Mouse (Mus musculus) liver, adult 2 months (tissue): ENCODE data around the gene Cdkn2b. TPM values are rescaled to one million over a fixed set of nuclear protein-coding genes. Genes with fewer than 3 reads are reported as not detected.

Source experiments
- DNase-seq: peaks from one replicate; pipeline ENCODE4 v3.0.0-alpha.2; 2011; ENCODE audit warnings: low read depth, low spot score; ENCODE audit errors: extremely low read depth
- H3K27ac ChIP-seq: fragments of 200-500 bp; replicated peaks from 2 replicates; pipeline ENCODE4 v1.5.1; 2012; ENCODE audit warnings: low read depth, mild to moderate bottlenecking, control low read depth, inconsistent platforms, low read length; ENCODE audit not compliant: insufficient read depth
- H3K27me3 ChIP-seq: fragments of 200-500 bp; 2 replicates; pipeline ENCODE4 v1.6.1; 2012; ENCODE audit warnings: mild to moderate bottlenecking, moderate library complexity, low read length, inconsistent platforms; ENCODE audit not compliant: control insufficient read depth, insufficient read depth
- H3K36me3 ChIP-seq: fragments of 200-500 bp; 2 replicates; pipeline ENCODE4 v1.6.1; 2012; ENCODE audit warnings: low read length, inconsistent platforms; ENCODE audit not compliant: control insufficient read depth, insufficient read depth
- H3K4me1 ChIP-seq: fragments of 200-500 bp; 2 replicates; pipeline ENCODE4 v1.6.1; 2011; ENCODE audit warnings: low read length; ENCODE audit not compliant: control insufficient read depth, insufficient read depth
- H3K4me3 ChIP-seq: fragments of 200-500 bp; 2 replicates; pipeline ENCODE4 v1.5.1; 2011; ENCODE audit warnings: low read depth, mild to moderate bottlenecking, control low read depth, low read length, moderate library complexity; ENCODE audit not compliant: insufficient read depth
- H3K79me2 ChIP-seq: fragments of 200-500 bp; 2 replicates; pipeline ENCODE4 v1.6.1; 2012; ENCODE audit warnings: inconsistent platforms, mild to moderate bottlenecking, low read length, moderate library complexity; ENCODE audit not compliant: control insufficient read depth, insufficient read depth
- H3K9ac ChIP-seq: fragments of 200-500 bp; 2 replicates; pipeline ENCODE4 v1.6.1; 2012; ENCODE audit warnings: low read depth, mild to moderate bottlenecking, control low read depth, inconsistent platforms, low read length
- CTCF ChIP-seq: fragments of 200-500 bp; IDR thresholded peaks from 2 replicates; pipeline ENCODE4 v1.5.1; 2011; ENCODE audit warnings: low read depth, low read length, control low read depth
- POLR2A ChIP-seq: fragments of 200-500 bp; IDR thresholded peaks from 2 replicates; pipeline ENCODE4 v1.6.1; 2011; ENCODE audit warnings: low read length, control low read depth; ENCODE audit not compliant: insufficient read depth; ENCODE audit errors: extremely low read depth
- WGBS: fragments of 180-500 bp; shearing (Covaris S2); methylation state at CpG from one replicate; pipeline ENCODE4 v1.1.7; 2018; 5-methylcytosine and 5-hydroxymethylcytosine counted together
- polyA plus RNA-seq: library from polyadenylated mRNA; depleted of rRNA; stranded (reverse); fragments of >200 nt; gene quantifications from 2 replicates; pipeline ENCODE4 v1.2.3, GENCODE M21; 2012
- total RNA-seq: library from RNA; depleted of rRNA; stranded (reverse); fragments of >200 nt; gene quantifications from 2 replicates; pipeline ENCODE4 v1.2.3, GENCODE M21; 2014

Cdkn2b gene
- total and polyA plus RNA-seq, 2 experiments: 0.13 to 0.18 TPM

GRCm38 (mm10) chr4:89306798-89307365, 4.0 kb downstream of the Cdkn2b start:
- Histone ChIP-seq H3K9ac (no peak overlapping the region), H3K4me1 (peaks cover 2% of the 10 kb centered on the region; the same call in 1 of the 2 replicates), H3K36me3 (no peaks in the 10 kb centered on the region), H3K27ac (no peak overlapping the region), H3K27me3 (peaks cover 24% of the 10 kb centered on the region), H3K4me3 (no peak overlapping the region), H3K79me2 (no peaks in the 10 kb centered on the region)
- no peak for DNase-seq
- WGBS: 16% methylated on average over 25 of the region's 25 CpGs
- TF ChIP-seq CTCF (no peak), POLR2A (no peak)

- DNase-seq: no peak
These were observed 5.1 kb downstream of the Cdkn2b start for GRCm38 (mm10) chr4:89305691-89306090.

GRCm38 (mm10) chr4:89303281-89303995, 7.4 kb downstream of the Cdkn2b start:
- Histone ChIP-seq H3K9ac (no peak overlapping the region), H3K27ac (no peak overlapping the region), H3K4me1 (no peaks in the 10 kb centered on the region), H3K36me3 (no peaks in the 10 kb centered on the region), H3K4me3 (no peak overlapping the region), H3K79me2 (no peaks in the 10 kb centered on the region), H3K27me3 (peaks cover 25% of the 10 kb centered on the region)
- 11% methylated on average over 14 of the region's 14 CpGs for WGBS
- no peak for DNase-seq
- no peak for TF ChIP-seq POLR2A
- no peak for TF ChIP-seq CTCF

More at GRCm38 (mm10) chr4:89305691-89306090, 5.1 kb downstream of the Cdkn2b start:
- no peaks in the 10 kb centered on the region for H3K79me2 ChIP-seq
- H3K9ac ChIP-seq: no peak overlapping the region
- no peak for TF ChIP-seq CTCF
- TF ChIP-seq POLR2A: no peak
- 6% methylated on average over 3 of the region's 3 CpGs for WGBS
- H3K4me1 ChIP-seq: no peaks in the 10 kb centered on the region; the same call in 1 of the 2 replicates
- H3K27ac ChIP-seq: no peak overlapping the region
- H3K4me3 ChIP-seq: no peak overlapping the region
- no peaks in the 10 kb centered on the region for H3K36me3 ChIP-seq
- peaks cover 27% of the 10 kb centered on the region for H3K27me3 ChIP-seq

GRCm38 (mm10) chr4:89302129-89302528, 8.7 kb downstream of the Cdkn2b start:
- 19% methylated on average over 1 of the region's 1 CpGs for WGBS
- Histone ChIP-seq H3K4me1 (no peaks in the 10 kb centered on the region), H3K9ac (no peak overlapping the region), H3K27me3 (peaks cover 19% of the 10 kb centered on the region), H3K4me3 (no peak overlapping the region), H3K36me3 (no peaks in the 10 kb centered on the region), H3K79me2 (no peaks in the 10 kb centered on the region), H3K27ac (no peak overlapping the region)
- DNase-seq: no peak
- TF ChIP-seq POLR2A: no peak
- TF ChIP-seq CTCF: no peak

GRCm38 (mm10) chr4:89299721-89300120, 11.1 kb downstream of the Cdkn2b start:
- H3K79me2 ChIP-seq: no peaks in the 10 kb centered on the region
- no peak overlapping the region for H3K9ac ChIP-seq
- TF ChIP-seq POLR2A (no peak), CTCF (no peak)
- 15% methylated on average over 2 of the region's 2 CpGs for WGBS
- no peak overlapping the region for H3K4me3 ChIP-seq
- no peak for DNase-seq
- no peak overlapping the region for H3K27ac ChIP-seq
- H3K36me3 ChIP-seq: no peaks in the 10 kb centered on the region
- H3K27me3 ChIP-seq: peaks cover 18% of the 10 kb centered on the region
- no peaks in the 10 kb centered on the region for H3K4me1 ChIP-seq
